Mouse (Mus musculus) B cell, adult 62 days (primary cell): ENCODE data around the gene Gucy2f. TPM values are rescaled to one million over a fixed set of nuclear protein-coding genes. Genes with fewer than 3 reads are reported as not detected.

Source experiments
- total RNA-seq: library from RNA; stranded (reverse); gene quantifications from 4 replicates; pipeline ENCODE4 v1.2.4, GENCODE M21; 2023

Gucy2f gene
- not detected in 4 replicates for total RNA-seq

GRCm38 (mm10) chrX:142196831-142197230 is at the start of gene Gucy2f:
TSS of gene Gucy2f (minus strand) at chrX:142196931.

GRCm38 (mm10) chrX:142226542-142226941 is 29.8 kb upstream of the Gucy2f start, which contains the start of gene Nxt2:
TSS of gene Nxt2 (plus strand) at chrX:142226770.

Other genes with a start within 250 kb of the Gucy2f start
- gene Nxt2, start 29.8 kb upstream of the Gucy2f start, total RNA-seq, result 5.5 to 10.7 TPM (median 7.6 TPM) in 4 replicates
- gene Kcne1l, start 109.4 kb upstream of the Gucy2f start, total RNA-seq, result 0.52 TPM in 1 of 4 replicates, not detected in the others
- 15.8 to 19.1 TPM (median 17.7 TPM) in 4 replicates for gene Acsl4, start 193.6 kb upstream of the Gucy2f start, total RNA-seq